Mouse (Mus musculus) embryonic facial prominence, embryonic 10.5 days (tissue): ENCODE results near the gene Grap2. TPM values are rescaled to one million over a fixed set of nuclear protein-coding genes. Genes with fewer than 3 reads are reported as not detected.

Experiments
- DNase-seq: peaks from one replicate; pipeline ENCODE4 v3.0.0-alpha.2; 2017; ENCODE audit warnings: low spot score
- H3K27ac ChIP-seq: fragments of 300-500 bp; sonication (generic); replicated peaks from 2 replicates; pipeline ENCODE4 v1.5.1; 2016; ENCODE audit warnings: mild to moderate bottlenecking
- H3K27me3 ChIP-seq: fragments of 300-500 bp; sonication (generic); replicated peaks from 2 replicates; pipeline ENCODE4 v1.6.1; 2016; ENCODE audit warnings: low read depth, mild to moderate bottlenecking; ENCODE audit not compliant: poor library complexity, severe bottlenecking
- H3K36me3 ChIP-seq: fragments of 300-500 bp; sonication (generic); replicated peaks from 2 replicates; pipeline ENCODE4 v1.6.1; 2016; ENCODE audit warnings: mild to moderate bottlenecking, moderate library complexity
- H3K4me1 ChIP-seq: fragments of 300-500 bp; sonication (generic); 2 replicates; pipeline ENCODE4 v1.6.1; 2016
- H3K4me3 ChIP-seq: fragments of 300-500 bp; sonication (generic); 2 replicates; pipeline ENCODE4 v1.5.1; 2016; ENCODE audit warnings: mild to moderate bottlenecking, moderate library complexity
- H3K9me3 ChIP-seq: fragments of 300-500 bp; sonication (generic); 2 replicates; pipeline ENCODE4 v1.6.1; 2016; ENCODE audit warnings: mild to moderate bottlenecking
- WGBS: fragments of 180-500 bp; shearing (Covaris S2); methylation state at CpG from one replicate; pipeline ENCODE4 v1.1.7; 2016; 5-methylcytosine and 5-hydroxymethylcytosine counted together
- polyA plus RNA-seq: library from polyadenylated mRNA; unstranded; fragments of >200 nt; fragmentation: Nextera tagmentation; extraction: Ambion mirVana; gene quantifications from 2 replicates; pipeline ENCODE4 v1.2.1, GENCODE M21; 2016

Grap2 gene
- 0.72 and 1.0 TPM in 2 replicates for polyA plus RNA-seq

- DNase-seq = no peak
- peaks cover 11% of the 10 kb centered on the region for H3K4me1 ChIP-seq
- no peak within 1 kb of the TSS for H3K27ac ChIP-seq
- no peak within 1 kb of the TSS for H3K4me3 ChIP-seq
- H3K27me3 ChIP-seq = peaks cover 35% of the 10 kb centered on the region
- 58% methylated on average over 12 of the region's 12 CpGs for WGBS
- H3K36me3 ChIP-seq = no peaks in the 10 kb centered on the region
- H3K9me3 ChIP-seq = no peaks in the 10 kb centered on the region
These were observed at the start of gene Grap2 for GRCm38 (mm10) chr15:80572291-80572690. Grap2 (plus strand) TSS chr15:80572594.

DNA sequence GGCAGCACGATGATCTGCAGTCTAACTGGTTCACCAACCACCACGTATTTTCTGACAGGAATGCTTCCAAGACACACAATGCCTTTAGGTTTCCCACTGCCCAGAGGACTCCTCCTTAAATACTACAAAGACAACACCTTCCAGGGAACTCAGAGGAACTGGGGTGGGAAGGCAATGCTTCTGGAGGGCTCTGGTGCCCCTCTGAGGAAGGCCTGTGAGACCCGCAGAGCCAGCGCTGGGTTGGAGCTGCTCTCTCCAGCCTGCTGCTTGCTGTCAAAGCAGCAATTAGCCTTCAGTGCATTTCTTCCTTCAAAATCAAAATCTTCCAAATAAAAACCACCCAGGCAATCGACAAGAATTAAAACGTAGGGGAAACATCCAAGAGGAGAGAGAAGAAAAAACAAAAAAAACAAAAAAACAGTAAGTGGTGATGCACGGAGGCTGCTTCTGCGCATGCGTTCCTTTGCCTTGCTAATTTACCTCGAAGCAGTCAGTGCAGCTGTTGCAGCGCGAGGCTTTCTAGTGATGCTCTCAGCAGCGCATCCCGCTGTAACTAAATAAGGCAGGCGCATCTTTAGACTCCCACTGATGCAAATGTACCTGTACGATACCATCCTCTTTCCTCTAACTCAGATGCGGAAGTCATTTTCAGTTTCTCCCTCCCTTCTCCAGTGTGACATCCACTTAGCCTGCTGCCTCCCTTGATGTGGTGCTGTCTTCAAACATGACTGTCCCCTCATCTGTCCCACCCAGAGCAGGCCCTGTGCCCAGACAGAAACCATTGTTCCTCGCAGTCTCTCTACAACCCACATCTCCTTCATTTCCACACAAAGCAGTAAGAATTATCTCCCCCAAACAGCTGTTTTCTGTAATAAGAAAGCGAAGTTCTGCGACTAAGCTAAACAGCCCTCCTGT, 42.2 kb upstream of the Grap2 start:
- peak; percentile 28 for DNase-seq
- peaks cover 11% of the 10 kb centered on the region; the same call in 1 of the 2 replicates for H3K27me3 ChIP-seq
- H3K4me3 ChIP-seq = 0 out of 2 replicates have a peak overlapping the region, but pooled peaks have one; percentile 23
- H3K27ac ChIP-seq = 0 out of 2 replicates have a peak overlapping the region, but pooled peaks have one; percentile 35
- 42% methylated on average over 20 of the region's 20 CpGs for WGBS
- peaks cover 8% of the 10 kb centered on the region; the same call in 1 of the 2 replicates for H3K4me1 ChIP-seq
- no peaks in the 10 kb centered on the region for H3K36me3 ChIP-seq
- no peaks in the 10 kb centered on the region for H3K9me3 ChIP-seq

- 86% methylated on average over 9 of the region's 9 CpGs for WGBS
- Histone ChIP-seq H3K36me3 (no peaks in the 10 kb centered on the region), H3K4me3 (no peak overlapping the region), H3K27ac (no peak overlapping the region), H3K4me1 (peaks cover 8% of the 10 kb centered on the region; the same call in 1 of the 2 replicates), H3K9me3 (no peaks in the 10 kb centered on the region), H3K27me3 (peaks cover 11% of the 10 kb centered on the region; the same call in 1 of the 2 replicates)
- no peak for DNase-seq
These were observed 41.4 kb upstream of the Grap2 start for GRCm38 (mm10) chr15:80531026-80531425.

DNA sequence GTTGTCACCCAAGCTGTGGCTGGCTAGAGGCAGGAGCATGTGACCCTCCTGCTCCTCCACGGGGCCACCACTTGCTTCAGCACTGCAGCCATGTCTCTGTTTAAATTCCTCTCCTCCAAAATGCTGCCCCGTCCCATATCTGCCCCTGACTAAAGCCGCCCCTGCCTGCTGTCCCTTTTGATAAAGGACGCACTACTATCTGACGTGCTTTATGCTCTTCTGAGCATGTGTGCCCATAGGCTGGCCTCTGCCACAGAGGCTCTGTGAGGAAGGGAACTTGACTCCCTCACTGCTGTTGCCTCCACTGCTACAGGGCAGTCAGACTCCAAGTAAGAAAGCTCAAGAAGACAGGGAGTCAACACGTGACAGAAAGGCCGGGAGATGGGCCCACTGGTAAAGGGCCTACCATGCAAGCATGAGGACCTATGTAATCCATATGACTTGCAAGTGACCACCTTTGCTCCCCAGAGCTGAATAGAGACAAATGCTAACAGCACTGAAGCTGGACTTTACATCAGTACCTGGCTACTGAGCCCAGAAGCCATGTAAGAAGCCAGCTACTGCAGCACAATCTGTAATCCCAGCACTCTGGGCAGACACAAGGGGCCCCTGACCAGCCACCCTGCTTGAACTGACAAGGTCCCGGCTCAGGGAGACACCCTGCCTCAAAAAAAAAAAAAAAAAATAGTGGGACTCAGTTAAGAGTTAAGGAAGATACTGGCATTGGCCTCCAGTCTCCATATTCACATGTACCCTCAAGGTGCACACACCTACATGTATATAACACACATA, 39.9 kb upstream of the Grap2 start:
- peak overlapping the region; percentile 48; the same call in 1 of the 2 replicates for H3K27ac ChIP-seq
- H3K4me1 ChIP-seq = peaks cover 11% of the 10 kb centered on the region; the same call in 1 of the 2 replicates
- 83% methylated on average over 8 of the region's 8 CpGs for WGBS
- no peaks in the 10 kb centered on the region for H3K9me3 ChIP-seq
- peaks cover 15% of the 10 kb centered on the region; the same call in 1 of the 2 replicates for H3K27me3 ChIP-seq
- no peaks in the 10 kb centered on the region for H3K36me3 ChIP-seq
- DNase-seq = no peak
- no peak overlapping the region for H3K4me3 ChIP-seq

- DNase-seq = no peak
- WGBS = 60% methylated on average over 6 of the region's 6 CpGs
- H3K36me3 ChIP-seq = no peaks in the 10 kb centered on the region
- H3K4me3 ChIP-seq = no peak overlapping the region
- H3K27ac ChIP-seq = no peak overlapping the region
- peaks cover 11% of the 10 kb centered on the region; the same call in 1 of the 2 replicates for H3K4me1 ChIP-seq
- H3K9me3 ChIP-seq = no peaks in the 10 kb centered on the region
- H3K27me3 ChIP-seq = peaks cover 17% of the 10 kb centered on the region; the same call in 1 of the 2 replicates
These were observed 39.1 kb upstream of the Grap2 start for GRCm38 (mm10) chr15:80533274-80533673.

GRCm38 (mm10) chr15:80536051-80536450, 36.3 kb upstream of the Grap2 start:
- Histone ChIP-seq H3K36me3 (no peaks in the 10 kb centered on the region), H3K27ac (no peak overlapping the region), H3K27me3 (peaks cover 17% of the 10 kb centered on the region; the same call in 1 of the 2 replicates), H3K4me3 (no peak overlapping the region), H3K4me1 (peaks cover 15% of the 10 kb centered on the region), H3K9me3 (no peaks in the 10 kb centered on the region)
- no peak for DNase-seq
- 65% methylated on average over 2 of the region's 2 CpGs for WGBS

GRCm38 (mm10) chr15:80538075-80538474, 34.3 kb upstream of the Grap2 start:
- WGBS = 90% methylated on average over 2 of the region's 2 CpGs
- DNase-seq = no peak
- Histone ChIP-seq H3K27ac (no peak overlapping the region), H3K4me3 (no peak overlapping the region), H3K36me3 (no peaks in the 10 kb centered on the region), H3K27me3 (0 out of 2 replicates have a peak, but pooled peaks cover 11% of the 10 kb centered on the region), H3K4me1 (peaks cover 15% of the 10 kb centered on the region), H3K9me3 (no peaks in the 10 kb centered on the region)

DNA sequence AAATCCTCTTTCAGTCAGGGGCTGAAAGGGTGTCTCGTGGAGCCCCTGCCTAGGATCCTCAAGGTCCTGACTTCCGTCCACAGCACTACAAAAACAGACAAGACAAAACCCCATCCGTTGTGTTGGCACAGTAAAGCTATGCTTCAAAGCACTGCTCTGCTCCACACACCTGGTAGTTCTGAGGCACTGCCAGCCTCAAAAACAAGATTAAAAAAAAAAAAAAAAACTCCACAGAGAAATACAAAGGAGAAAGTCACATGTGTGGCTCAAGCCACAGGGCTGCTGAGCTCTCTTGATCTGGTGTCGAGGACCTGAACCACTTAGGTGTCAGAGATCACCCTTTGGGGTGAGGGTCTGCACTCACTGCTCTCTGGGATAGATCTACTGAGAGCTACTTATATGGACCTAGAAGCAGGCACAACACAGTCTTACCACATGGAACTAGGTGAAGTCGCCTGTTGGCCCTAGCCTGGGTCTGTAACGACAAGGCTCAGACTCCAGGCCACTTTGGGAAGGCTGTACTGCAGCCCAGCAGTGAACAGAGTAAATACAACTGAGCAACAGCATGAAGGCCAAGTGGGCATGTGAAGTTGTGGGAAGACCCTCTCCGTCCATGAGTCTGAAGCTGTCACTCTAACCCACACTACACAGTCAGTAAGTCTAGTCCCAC, 33.6 kb upstream of the Grap2 start:
- Histone ChIP-seq H3K27ac (no peak overlapping the region), H3K27me3 (0 out of 2 replicates have a peak, but pooled peaks cover 6% of the 10 kb centered on the region), H3K4me1 (peaks cover 15% of the 10 kb centered on the region), H3K4me3 (no peak overlapping the region), H3K36me3 (no peaks in the 10 kb centered on the region), H3K9me3 (no peaks in the 10 kb centered on the region)
- no peak for DNase-seq
- 90% methylated on average over 7 of the region's 7 CpGs for WGBS

GRCm38 (mm10) chr15:80544115-80544514, 28.3 kb upstream of the Grap2 start:
- no peak for DNase-seq
- no peaks in the 10 kb centered on the region for H3K36me3 ChIP-seq
- no peak overlapping the region for H3K4me3 ChIP-seq
- no peak overlapping the region for H3K27ac ChIP-seq
- H3K9me3 ChIP-seq = no peaks in the 10 kb centered on the region
- peaks cover 12% of the 10 kb centered on the region for H3K4me1 ChIP-seq
- 66% methylated on average over 3 of the region's 3 CpGs for WGBS
- H3K27me3 ChIP-seq = no peaks in the 10 kb centered on the region

GRCm38 (mm10) chr15:80545430-80545829, 27.0 kb upstream of the Grap2 start:
- no peak overlapping the region for H3K27ac ChIP-seq
- H3K9me3 ChIP-seq = no peaks in the 10 kb centered on the region
- H3K4me1 ChIP-seq = peaks cover 3% of the 10 kb centered on the region; the same call in 1 of the 2 replicates
- DNase-seq = no peak
- H3K4me3 ChIP-seq = no peak overlapping the region
- H3K36me3 ChIP-seq = no peaks in the 10 kb centered on the region
- no peaks in the 10 kb centered on the region for H3K27me3 ChIP-seq
- 75% methylated on average over 6 of the region's 6 CpGs for WGBS

DNA sequence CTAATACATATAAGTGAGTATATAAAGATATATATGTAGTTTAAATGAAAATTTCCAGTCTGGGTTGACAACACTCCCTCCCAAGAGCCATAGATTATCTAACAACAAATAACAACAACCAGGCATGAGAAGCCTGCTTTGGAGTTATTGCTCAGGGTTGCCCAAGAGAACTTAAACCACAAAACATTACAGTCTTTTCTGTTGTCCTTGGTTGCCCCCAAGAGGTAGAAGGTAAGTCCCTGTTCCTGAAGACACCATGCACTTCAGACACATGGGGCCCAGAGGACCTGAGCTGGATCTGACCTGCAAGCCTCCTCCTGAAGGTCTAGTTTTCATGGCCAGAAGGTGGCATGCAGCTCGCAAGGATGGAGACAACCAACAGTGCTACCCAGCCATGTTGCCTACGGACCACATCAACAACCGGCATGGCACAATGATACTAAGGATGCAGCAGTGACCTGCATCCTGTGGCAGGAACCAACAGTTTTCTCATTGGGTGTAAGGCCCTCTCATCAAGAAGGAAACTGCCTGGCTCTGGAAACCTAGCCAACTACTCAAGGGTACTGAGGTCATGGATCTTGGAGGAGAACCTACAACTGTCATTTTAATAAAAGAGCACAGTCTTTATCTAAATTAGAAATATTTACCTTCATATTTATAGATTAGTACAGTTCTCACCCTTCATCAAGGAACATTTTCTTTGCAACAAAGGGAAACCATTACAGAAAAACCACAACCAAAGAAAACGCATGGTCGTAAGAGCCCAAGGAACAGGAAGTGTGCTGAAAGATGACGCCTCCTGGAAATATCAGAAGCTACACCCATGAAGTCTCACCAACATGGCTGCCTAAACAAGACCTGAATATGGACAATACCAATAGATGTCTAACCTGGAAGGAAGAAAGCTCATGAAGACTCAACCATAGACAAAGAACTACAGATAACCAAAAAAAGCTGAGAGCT, 17.3 kb upstream of the Grap2 start:
- H3K4me3 ChIP-seq = no peak overlapping the region
- no peak overlapping the region for H3K27ac ChIP-seq
- peaks cover 10% of the 10 kb centered on the region for H3K4me1 ChIP-seq
- H3K9me3 ChIP-seq = no peaks in the 10 kb centered on the region
- no peaks in the 10 kb centered on the region for H3K27me3 ChIP-seq
- DNase-seq = no peak
- 96% methylated on average over 6 of the region's 6 CpGs for WGBS
- no peaks in the 10 kb centered on the region for H3K36me3 ChIP-seq
